Mouse (Mus musculus) forebrain, embryonic 10.5 days (tissue): ENCODE measurements around the gene Leap2. TPM values are rescaled to one million over a fixed set of nuclear protein-coding genes. Genes with fewer than 3 reads are reported as not detected.

Experiments used
- DNase-seq: peaks from one replicate; pipeline ENCODE4 v3.0.0-alpha.2; 2017; ENCODE audit warnings: low spot score; ENCODE audit errors: extremely low spot score
- H3K27ac ChIP-seq: fragments of 300-500 bp; sonication (generic); 2 replicates; pipeline ENCODE4 v1.5.1; 2016; ENCODE audit warnings: mild to moderate bottlenecking
- H3K27me3 ChIP-seq: fragments of 300-500 bp; sonication (generic); 2 replicates; pipeline ENCODE4 v1.6.1; 2016; ENCODE audit warnings: mild to moderate bottlenecking; ENCODE audit not compliant: poor library complexity, severe bottlenecking
- H3K36me3 ChIP-seq: fragments of 300-500 bp; sonication (generic); replicated peaks from 2 replicates; pipeline ENCODE4 v1.6.1; 2016; ENCODE audit warnings: mild to moderate bottlenecking, moderate library complexity
- H3K4me1 ChIP-seq: fragments of 300-500 bp; sonication (generic); 2 replicates; pipeline ENCODE4 v1.6.1; 2016
- H3K4me3 ChIP-seq: fragments of 300-500 bp; sonication (generic); 2 replicates; pipeline ENCODE4 v1.5.1; 2016; ENCODE audit warnings: mild to moderate bottlenecking, moderate library complexity
- H3K9me3 ChIP-seq: fragments of 300-500 bp; sonication (generic); 2 replicates; pipeline ENCODE4 v1.6.1; 2016; ENCODE audit warnings: mild to moderate bottlenecking, moderate library complexity
- WGBS: fragments of 180-500 bp; shearing (Covaris S2); methylation state at CpG from one replicate; pipeline ENCODE4 v1.1.7; 2016; 5-methylcytosine and 5-hydroxymethylcytosine counted together
- polyA plus RNA-seq: library from polyadenylated mRNA; unstranded; fragments of >200 nt; fragmentation: Nextera tagmentation; extraction: Ambion mirVana; gene quantifications from 2 replicates; pipeline ENCODE4 v1.2.1, GENCODE M21; 2016

Gene Leap2
- polyA plus RNA-seq, result 0.32 TPM in 1 of 2 replicates, not detected in the other

DNA sequence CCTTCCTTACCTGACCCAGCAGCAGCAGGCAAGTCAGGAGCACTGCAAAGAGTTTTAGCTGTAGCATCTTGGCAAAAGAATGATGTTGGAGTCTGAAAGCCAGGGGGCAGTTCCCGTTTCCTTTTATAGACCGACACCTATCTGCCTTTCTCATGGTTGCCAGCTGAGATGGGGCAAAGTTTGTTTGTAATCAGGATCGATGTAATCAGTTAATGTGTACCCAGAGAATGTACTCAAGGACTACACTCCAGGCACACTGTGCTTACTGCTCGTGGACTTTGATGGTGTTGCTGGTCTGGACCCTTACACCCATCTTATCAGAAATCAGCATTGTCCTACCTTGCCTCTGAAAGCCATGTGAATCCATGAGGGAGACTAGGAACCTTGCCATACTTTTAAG, at the start of gene Leap2:
Gene Leap2 (minus strand): TSS at position 135 of the 400 bp plus-strand sequence.
- DNase-seq, result no peak
- WGBS, result 91% methylated on average over 4 of the region's 4 CpGs

GRCm38 (mm10) chr11:53472709-53473108, 49.7 kb upstream of the Leap2 start:
- no peak overlapping the region for H3K27ac ChIP-seq
- H3K27me3 ChIP-seq, result peaks cover 100% of the 10 kb centered on the region
- H3K4me1 ChIP-seq, result peaks cover 39% of the 10 kb centered on the region
- no peak overlapping the region for H3K4me3 ChIP-seq
- no peaks in the 10 kb centered on the region for H3K36me3 ChIP-seq
- no peaks in the 10 kb centered on the region for H3K9me3 ChIP-seq
- 81% methylated on average over 3 of the region's 3 CpGs for WGBS
- DNase-seq, result no peak

More for the DNA sequence above, at the start of gene Leap2:
- Histone ChIP-seq H3K27me3 (no peaks in the 10 kb centered on the region), H3K4me1 (no peaks in the 10 kb centered on the region), H3K9me3 (no peaks in the 10 kb centered on the region), H3K36me3 (peaks cover 49% of the 10 kb centered on the region), H3K27ac (no peak within 1 kb of the TSS), H3K4me3 (no peak within 1 kb of the TSS)

GRCm38 (mm10) chr11:53469968-53470695, 47.2 kb upstream of the Leap2 start, which contains the start of gene Gm9837:
Gm9837 (minus strand) TSS chr11:53470479.
- WGBS, result 3% methylated on average over 29 of the region's 29 CpGs
- H3K9me3 ChIP-seq, result no peaks in the 10 kb centered on the region
- peaks cover 100% of the 10 kb centered on the region for H3K27me3 ChIP-seq
- DNase-seq, result peak; percentile 89
- H3K4me1 ChIP-seq, result peaks cover 39% of the 10 kb centered on the region
- H3K4me3 ChIP-seq, result peak within 1 kb of the TSS; percentile 43
- no peaks in the 10 kb centered on the region for H3K36me3 ChIP-seq
- H3K27ac ChIP-seq, result peak within 1 kb of the TSS; percentile 44; the same call in 1 of the 2 replicates

DNA sequence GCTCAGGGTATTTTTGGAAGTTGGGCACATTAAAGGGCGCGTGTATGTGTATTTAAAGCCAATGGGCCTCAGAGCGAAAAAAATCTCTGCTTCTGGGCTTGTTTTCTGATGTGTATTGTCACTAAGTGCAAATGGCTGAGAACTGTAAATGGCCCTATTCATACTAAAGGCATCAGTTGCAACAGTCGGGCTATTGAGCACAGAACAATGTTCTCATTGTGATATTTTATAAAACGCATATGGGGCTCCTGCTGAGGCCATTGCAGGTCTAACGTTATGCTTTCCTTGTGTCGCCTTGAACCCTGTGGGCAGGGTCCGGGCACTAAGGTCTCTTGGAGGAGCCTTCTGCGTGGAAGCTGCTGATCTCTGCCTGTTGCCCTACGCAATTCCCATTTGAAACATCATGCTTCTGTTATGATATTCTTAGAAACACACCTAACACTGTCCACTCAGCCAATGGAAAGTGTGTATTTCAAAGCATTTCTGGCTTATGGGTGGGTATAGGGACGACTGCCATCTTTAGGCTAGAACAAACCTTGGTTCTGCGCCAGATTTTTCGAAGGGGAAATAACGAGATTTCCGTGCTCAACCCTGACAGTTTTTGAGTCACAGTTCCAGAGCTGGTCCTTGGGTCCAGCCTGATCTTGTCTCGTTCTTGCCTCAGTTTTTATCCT, 46.5 kb upstream of the Leap2 start:
- Histone ChIP-seq H3K27me3 (peaks cover 100% of the 10 kb centered on the region), H3K27ac (no peak overlapping the region), H3K9me3 (peaks cover 6% of the 10 kb centered on the region; the same call in 1 of the 2 replicates), H3K36me3 (no peaks in the 10 kb centered on the region), H3K4me3 (peak overlapping the region; percentile 43), H3K4me1 (peaks cover 35% of the 10 kb centered on the region)
- WGBS, result 37% methylated on average over 16 of the region's 16 CpGs
- no peak for DNase-seq

- Histone ChIP-seq H3K9me3 (peaks cover 8% of the 10 kb centered on the region; the same call in 1 of the 2 replicates), H3K4me1 (peaks cover 55% of the 10 kb centered on the region), H3K36me3 (no peaks in the 10 kb centered on the region), H3K27me3 (peaks cover 100% of the 10 kb centered on the region), H3K4me3 (peak overlapping the region; percentile 39), H3K27ac (peak overlapping the region; percentile 58)
- WGBS, result 6% methylated on average over 40 of the region's 40 CpGs
- peak; percentile 83 for DNase-seq
Measured at GRCm38 (mm10) chr11:53466231-53466971, 43.4 kb upstream of the Leap2 start.

- Histone ChIP-seq H3K27me3 (peaks cover 100% of the 10 kb centered on the region), H3K27ac (0 out of 2 replicates have a peak overlapping the region, but pooled peaks have one; percentile 25), H3K36me3 (no peaks in the 10 kb centered on the region), H3K9me3 (peaks cover 8% of the 10 kb centered on the region; the same call in 1 of the 2 replicates), H3K4me1 (peaks cover 33% of the 10 kb centered on the region), H3K4me3 (peak overlapping the region; percentile 58)
- DNase-seq, result peak; percentile 55
- WGBS, result 6% methylated on average over 55 of the region's 55 CpGs
Measured at GRCm38 (mm10) chr11:53463551-53464424, 40.8 kb upstream of the Leap2 start.

GRCm38 (mm10) chr11:53461727-53462126, 38.8 kb upstream of the Leap2 start:
- DNase-seq, result no peak
- Histone ChIP-seq H3K27me3 (peaks cover 100% of the 10 kb centered on the region), H3K9me3 (peaks cover 8% of the 10 kb centered on the region; the same call in 1 of the 2 replicates), H3K4me1 (peaks cover 38% of the 10 kb centered on the region), H3K36me3 (no peaks in the 10 kb centered on the region), H3K27ac (no peak overlapping the region), H3K4me3 (no peak overlapping the region)
- 25% methylated on average over 5 of the region's 5 CpGs for WGBS

DNA sequence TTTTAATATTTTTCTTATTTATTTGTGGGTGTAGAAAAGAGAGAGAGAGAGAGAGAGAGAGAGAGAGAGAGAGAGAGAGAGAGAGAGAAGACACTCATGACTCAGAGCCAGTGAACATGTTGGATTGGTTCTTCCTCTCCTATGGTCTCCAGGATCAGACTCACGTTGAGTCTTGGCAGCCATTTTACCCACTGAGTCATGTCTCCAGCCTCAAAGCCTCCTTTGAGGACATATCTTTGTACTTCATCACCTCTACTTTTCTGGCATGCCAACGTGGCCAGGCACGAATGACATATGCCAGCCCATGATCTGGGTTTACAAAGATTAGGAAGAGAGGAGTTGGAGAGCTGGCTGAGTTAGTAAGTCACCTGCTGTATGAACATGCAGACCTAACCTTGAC, 37.2 kb upstream of the Leap2 start:
- H3K27me3 ChIP-seq, result peaks cover 100% of the 10 kb centered on the region
- H3K4me1 ChIP-seq, result peaks cover 35% of the 10 kb centered on the region

GRCm38 (mm10) chr11:53458996-53459395, 36.0 kb upstream of the Leap2 start:
- peaks cover 93% of the 10 kb centered on the region for H3K27me3 ChIP-seq
- no peaks in the 10 kb centered on the region for H3K9me3 ChIP-seq
- H3K4me1 ChIP-seq, result peaks cover 33% of the 10 kb centered on the region
- H3K27ac ChIP-seq, result no peak overlapping the region
- no peak for DNase-seq
- no peak overlapping the region for H3K4me3 ChIP-seq
- no peaks in the 10 kb centered on the region for H3K36me3 ChIP-seq
- WGBS, result 60% methylated on average over 3 of the region's 3 CpGs

More for the DNA sequence above, 37.2 kb upstream of the Leap2 start:
- no peak overlapping the region for H3K27ac ChIP-seq
- H3K4me3 ChIP-seq, result no peak overlapping the region
- WGBS, result 84% methylated on average over 3 of the region's 3 CpGs
- H3K9me3 ChIP-seq, result peaks cover 8% of the 10 kb centered on the region; the same call in 1 of the 2 replicates
- no peak for DNase-seq
- no peaks in the 10 kb centered on the region for H3K36me3 ChIP-seq

GRCm38 (mm10) chr11:53457372-53457954, 34.5 kb upstream of the Leap2 start:
- H3K27me3 ChIP-seq, result peaks cover 78% of the 10 kb centered on the region
- no peaks in the 10 kb centered on the region for H3K36me3 ChIP-seq
- H3K4me3 ChIP-seq, result peak overlapping the region; percentile 60
- H3K4me1 ChIP-seq, result peaks cover 23% of the 10 kb centered on the region
- 5% methylated on average over 29 of the region's 29 CpGs for whole genome bisulfite sequencing
- H3K9me3 ChIP-seq, result no peaks in the 10 kb centered on the region
- H3K27ac ChIP-seq, result peak overlapping the region; percentile 75
- DNase-seq, result no peak

GRCm38 (mm10) chr11:53456474-53457371, 33.8 kb upstream of the Leap2 start, which contains the start of the genes Gm10447 and Shroom1:
Gm10447 (minus strand) TSS chr11:53457110.
Shroom1 (plus strand) TSS chr11:53457205.
- 4% methylated on average over 42 of the region's 42 CpGs for WGBS
- Histone ChIP-seq H3K9me3 (no peaks in the 10 kb centered on the region), H3K4me3 (peak within 1 kb of the TSS; percentile 60), H3K4me1 (peaks cover 18% of the 10 kb centered on the region), H3K36me3 (no peaks in the 10 kb centered on the region), H3K27ac (peak within 1 kb of the TSS; percentile 75), H3K27me3 (peaks cover 70% of the 10 kb centered on the region)
- DNase-seq, result peak; percentile 55
